Mouse (Mus musculus) hindbrain, embryonic 15.5 days (tissue): ENCODE data around the gene Rxra. TPM values are rescaled to one million over a fixed set of nuclear protein-coding genes. Genes with fewer than 3 reads are reported as not detected.
A peak's percentile ranks its signal among the peaks of the same experiment; 100 is the strongest.

Experiments used
- ATAC-seq: fragments of 200-750 bp; cut with Nextera tagmentation; 2 replicates; pipeline ENCODE4 v1.8.0; 2017; ENCODE audit warnings: low read depth, moderate number of reproducible peaks, moderate TSS enrichment; ENCODE audit not compliant: low FRiP score
- H3K27ac ChIP-seq: fragments of 300-500 bp; sonication (generic); replicated peaks from 2 replicates; pipeline ENCODE4 v1.5.1; 2015; ENCODE audit warnings: mild to moderate bottlenecking, inconsistent platforms
- H3K27me3 ChIP-seq: fragments of 300-500 bp; sonication (generic); 2 replicates; pipeline ENCODE4 v1.6.1; 2015; ENCODE audit warnings: control low read depth, inconsistent platforms
- H3K36me3 ChIP-seq: fragments of 300-500 bp; sonication (generic); 2 replicates; pipeline ENCODE4 v1.6.1; 2015; ENCODE audit warnings: control low read depth, inconsistent platforms
- H3K4me1 ChIP-seq: fragments of 300-500 bp; sonication (generic); replicated peaks from 2 replicates; pipeline ENCODE4 v1.6.1; 2015; ENCODE audit warnings: control low read depth, inconsistent platforms
- H3K4me2 ChIP-seq: fragments of 300-500 bp; sonication (generic); 2 replicates; pipeline ENCODE4 v1.6.1; 2015; ENCODE audit warnings: moderate library complexity, mild to moderate bottlenecking, inconsistent platforms
- H3K4me3 ChIP-seq: fragments of 300-500 bp; sonication (generic); 2 replicates; pipeline ENCODE4 v1.5.1; 2015; ENCODE audit warnings: mild to moderate bottlenecking, inconsistent platforms
- H3K9ac ChIP-seq: fragments of 300-500 bp; sonication (generic); 2 replicates; pipeline ENCODE4 v1.6.1; 2015; ENCODE audit warnings: inconsistent platforms
- H3K9me3 ChIP-seq: fragments of 300-500 bp; sonication (generic); 2 replicates; pipeline ENCODE4 v1.6.1; 2016; ENCODE audit warnings: control low read depth, inconsistent platforms
- WGBS: fragments of 180-500 bp; shearing (Covaris S2); methylation state at CpG from one replicate; pipeline ENCODE4 v1.1.7; 2015; 5-methylcytosine and 5-hydroxymethylcytosine counted together
- polyA plus RNA-seq: library from polyadenylated mRNA; unstranded; fragments of >200 nt; fragmentation: Nextera tagmentation; extraction: Ambion mirVana; gene quantifications from 2 replicates; pipeline ENCODE4 v1.2.1, GENCODE M21; 2015

Gene Rxra
- polyA plus RNA-seq, 1 experiment from 2014 or later: 4.9 TPM

DNA sequence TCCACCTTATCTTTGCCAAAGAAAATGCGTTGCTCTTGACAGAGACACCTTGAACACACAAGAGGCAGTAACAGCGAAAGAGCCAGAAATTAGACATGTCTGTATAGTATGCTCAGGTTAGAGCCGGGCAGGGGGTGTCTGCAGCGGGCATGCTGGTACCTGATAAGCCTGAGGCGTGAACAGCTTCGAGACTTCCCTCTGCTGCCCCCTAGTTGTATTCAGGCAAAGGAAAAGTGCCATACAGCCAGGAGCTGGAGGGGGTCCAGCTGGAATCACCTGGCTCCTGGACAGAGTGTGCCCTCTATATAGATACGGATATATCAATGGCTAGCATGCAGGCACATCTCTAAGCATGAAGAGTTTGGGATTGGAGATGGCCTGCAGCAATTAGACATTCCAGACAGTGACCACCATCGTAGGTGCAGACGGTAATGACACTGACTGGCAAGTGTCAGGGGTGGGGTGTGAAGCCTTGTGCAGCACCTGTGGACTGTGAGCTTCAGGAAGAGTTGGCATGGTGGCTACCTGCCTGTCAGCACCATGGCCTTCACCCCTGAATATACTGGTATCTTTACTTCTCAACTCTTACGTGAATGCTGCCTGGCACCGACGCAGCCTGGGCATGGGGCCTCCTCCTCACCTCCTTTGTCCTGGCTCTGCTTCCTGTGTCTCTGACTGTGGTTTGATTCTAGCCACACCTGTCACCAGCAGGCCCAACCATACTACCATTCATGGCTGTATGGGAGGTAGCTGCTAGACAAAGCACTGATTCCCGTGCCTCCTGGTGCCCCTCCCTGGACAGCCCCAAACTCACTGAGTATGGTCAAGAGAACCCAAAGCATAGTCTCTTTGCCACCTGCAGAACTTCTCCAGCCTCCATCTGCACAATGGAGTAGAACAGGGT, 54.0 kb downstream of the Rxra start:
- no peak overlapping the region for H3K9ac ChIP-seq
- H3K27me3 ChIP-seq: no peaks in the 10 kb centered on the region
- no peak overlapping the region for H3K4me3 ChIP-seq
- H3K4me2 ChIP-seq: no peak overlapping the region
- no peaks in the 10 kb centered on the region for H3K36me3 ChIP-seq
- H3K4me1 ChIP-seq: peaks cover 32% of the 10 kb centered on the region
- H3K9me3 ChIP-seq: no peaks in the 10 kb centered on the region
- WGBS: 74% methylated on average over 13 of the region's 13 CpGs
- H3K27ac ChIP-seq: no peak overlapping the region
- ATAC-seq: no peak

DNA sequence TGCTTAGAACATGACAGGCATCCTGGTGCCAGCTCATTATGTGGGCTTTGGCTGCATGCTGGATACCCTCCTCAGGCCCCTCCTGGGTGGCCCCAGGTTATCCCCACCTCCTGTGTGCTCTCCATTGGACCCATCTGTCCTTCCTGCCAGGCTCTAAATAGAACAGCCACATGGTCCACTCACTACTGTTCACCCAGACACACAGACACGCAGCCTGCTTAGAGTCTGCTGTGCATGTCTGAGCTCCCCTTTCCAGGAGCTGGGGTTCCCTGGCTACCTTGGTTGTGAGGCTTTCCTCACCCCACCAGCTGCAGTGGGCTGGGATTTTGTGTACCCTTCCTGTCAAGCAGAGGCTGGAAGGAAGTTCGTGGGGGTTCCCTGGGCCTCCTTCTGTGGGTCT, 56.8 kb downstream of the Rxra start:
- no peak overlapping the region for H3K4me2 ChIP-seq
- 76% methylated on average over 2 of the region's 2 CpGs for WGBS
- peaks cover 33% of the 10 kb centered on the region for H3K4me1 ChIP-seq
- H3K36me3 ChIP-seq: no peaks in the 10 kb centered on the region
- H3K9me3 ChIP-seq: no peaks in the 10 kb centered on the region
- no peak overlapping the region for H3K27ac ChIP-seq
- H3K4me3 ChIP-seq: no peak overlapping the region
- no peak overlapping the region; the same call in 1 of the 2 replicates for H3K9ac ChIP-seq
- H3K27me3 ChIP-seq: no peaks in the 10 kb centered on the region
- ATAC-seq: no peak

DNA sequence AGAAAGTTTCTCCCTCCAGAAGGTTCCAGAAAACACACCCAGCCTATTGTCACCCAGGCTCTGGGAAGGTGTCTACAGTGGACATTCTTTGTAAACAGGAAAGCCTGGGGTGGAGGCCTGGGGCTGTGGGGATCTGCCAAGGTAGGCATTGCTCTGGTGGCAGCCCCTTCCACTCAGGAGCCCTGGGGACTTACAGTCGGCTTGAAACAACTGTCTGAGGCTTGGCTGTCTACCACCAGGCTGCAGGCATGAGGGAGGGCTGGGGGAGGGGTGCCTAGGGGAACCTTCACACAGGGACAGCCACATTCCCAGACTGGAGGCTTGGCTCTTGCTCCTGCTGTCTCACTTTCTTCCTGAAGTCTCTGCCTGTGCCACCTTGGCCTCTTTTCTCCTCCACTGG, 58.1 kb downstream of the Rxra start:
- Histone ChIP-seq H3K4me1 (peaks cover 40% of the 10 kb centered on the region), H3K4me2 (no peak overlapping the region), H3K9me3 (no peaks in the 10 kb centered on the region), H3K27ac (no peak overlapping the region), H3K4me3 (no peak overlapping the region), H3K36me3 (no peaks in the 10 kb centered on the region), H3K9ac (no peak overlapping the region), H3K27me3 (no peaks in the 10 kb centered on the region)
- WGBS: 10% methylated on average over 1 of the region's 1 CpGs
- ATAC-seq: peak; percentile 19; the same call in 1 of the 2 replicates

DNA sequence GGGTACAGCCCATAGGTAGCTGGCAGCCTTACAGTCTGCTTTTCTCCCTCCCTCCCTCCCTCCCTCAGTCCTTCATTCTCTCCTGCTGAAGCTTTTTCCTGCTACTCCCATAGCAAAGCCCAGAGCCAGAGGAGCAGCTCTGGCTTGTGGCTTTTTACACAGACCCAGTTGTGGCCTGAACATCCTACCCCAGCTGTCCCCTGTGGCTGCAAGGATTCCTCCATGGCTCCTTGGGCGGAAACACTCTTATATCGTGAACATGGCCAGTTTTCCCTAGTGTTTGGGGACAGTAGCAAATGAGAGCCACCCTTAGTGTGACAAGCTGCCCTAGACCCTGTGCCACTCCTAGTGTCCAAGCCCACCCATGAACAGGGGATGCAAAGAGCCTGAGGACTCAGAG, 58.6 kb downstream of the Rxra start:
- peaks cover 45% of the 10 kb centered on the region for H3K4me1 ChIP-seq
- H3K4me3 ChIP-seq: no peak overlapping the region
- H3K36me3 ChIP-seq: no peaks in the 10 kb centered on the region
- 82% methylated on average over 2 of the region's 2 CpGs for WGBS
- no peak overlapping the region for H3K27ac ChIP-seq
- no peaks in the 10 kb centered on the region for H3K27me3 ChIP-seq
- no peak for ATAC-seq
- no peaks in the 10 kb centered on the region for H3K9me3 ChIP-seq
- no peak overlapping the region for H3K4me2 ChIP-seq
- H3K9ac ChIP-seq: no peak overlapping the region

DNA sequence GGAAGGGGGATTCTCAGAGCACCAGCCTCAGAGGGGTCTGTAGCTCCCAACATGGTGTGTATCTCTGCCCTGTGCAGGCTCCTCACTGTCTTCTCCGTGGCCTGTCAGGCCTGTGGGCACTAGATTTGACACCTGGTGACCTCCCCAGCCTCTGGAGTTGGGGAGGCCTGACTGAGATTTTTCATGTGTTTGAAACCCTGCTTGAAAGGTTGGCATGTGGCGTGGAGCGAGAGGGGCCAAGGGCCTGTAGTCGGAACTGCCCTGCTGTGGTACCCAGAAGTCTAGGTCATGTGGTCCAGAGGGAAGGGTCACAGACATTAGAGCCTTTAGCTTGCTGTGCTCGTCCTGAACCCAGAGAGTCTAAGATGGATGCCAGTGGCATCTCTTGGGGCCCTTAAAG, 60.6 kb downstream of the Rxra start:
- no peaks in the 10 kb centered on the region for H3K27me3 ChIP-seq
- 90% methylated on average over 5 of the region's 5 CpGs for WGBS
- H3K9ac ChIP-seq: no peak overlapping the region
- H3K4me3 ChIP-seq: no peak overlapping the region
- no peaks in the 10 kb centered on the region for H3K36me3 ChIP-seq
- H3K4me1 ChIP-seq: peaks cover 58% of the 10 kb centered on the region
- H3K27ac ChIP-seq: no peak overlapping the region
- H3K4me2 ChIP-seq: no peak overlapping the region
- no peak for ATAC-seq
- H3K9me3 ChIP-seq: no peaks in the 10 kb centered on the region

DNA sequence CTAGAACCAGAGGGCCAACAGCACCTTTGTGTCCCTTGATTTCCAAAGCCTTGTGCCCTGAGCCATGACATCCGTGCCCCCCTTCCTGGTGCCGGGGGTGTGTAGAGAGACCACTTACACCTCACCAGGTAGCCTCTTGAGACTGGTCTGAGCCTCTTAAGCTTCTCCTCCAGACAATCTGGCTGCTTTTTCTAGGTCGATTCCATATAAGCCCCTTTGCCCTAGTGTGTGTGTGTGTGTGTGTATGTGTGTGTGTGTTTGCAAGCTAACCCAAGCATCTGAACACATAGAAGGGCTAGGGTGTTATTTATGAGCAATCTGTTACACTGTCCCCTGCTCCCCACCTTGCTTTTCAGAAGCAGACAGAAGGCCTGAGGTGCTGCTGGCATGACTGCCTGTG, 62.2 kb downstream of the Rxra start:
- Histone ChIP-seq H3K9me3 (no peaks in the 10 kb centered on the region), H3K4me2 (no peak overlapping the region), H3K36me3 (no peaks in the 10 kb centered on the region), H3K27ac (no peak overlapping the region), H3K4me3 (no peak overlapping the region), H3K27me3 (no peaks in the 10 kb centered on the region), H3K9ac (no peak overlapping the region), H3K4me1 (peaks cover 42% of the 10 kb centered on the region)
- ATAC-seq: no peak
- WGBS: 92% methylated on average over 3 of the region's 3 CpGs

DNA sequence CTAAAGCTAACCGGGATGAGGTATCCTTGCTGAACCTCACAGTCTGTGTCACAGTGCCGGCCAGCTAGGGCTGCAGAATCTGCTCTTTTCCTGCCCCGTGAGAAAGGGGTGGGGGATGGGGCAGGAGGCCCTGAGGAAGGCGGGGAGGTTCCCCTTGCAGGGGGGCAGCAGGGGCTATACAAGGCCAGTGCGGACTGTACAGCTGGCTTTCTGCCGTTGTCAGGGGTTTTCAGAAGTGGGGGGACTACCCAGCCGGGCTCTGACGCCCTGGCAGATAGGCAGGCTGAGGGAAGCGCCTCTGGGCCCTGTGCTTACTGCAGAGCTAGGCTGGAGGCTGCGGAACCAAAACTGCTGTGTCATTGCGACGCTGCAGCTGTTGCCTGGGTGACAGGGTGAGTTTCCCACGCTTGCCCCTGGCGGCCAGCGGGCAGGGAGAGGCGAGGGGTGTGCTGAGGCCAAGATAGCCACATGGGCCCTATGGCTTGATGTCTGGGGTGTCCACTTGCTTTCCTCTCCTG, 63.9 kb downstream of the Rxra start:
- Histone ChIP-seq H3K36me3 (no peaks in the 10 kb centered on the region), H3K9me3 (no peaks in the 10 kb centered on the region), H3K4me1 (peaks cover 39% of the 10 kb centered on the region), H3K4me3 (no peak overlapping the region), H3K27me3 (no peaks in the 10 kb centered on the region), H3K27ac (peak overlapping the region; percentile 40), H3K9ac (peak overlapping the region; percentile 25), H3K4me2 (peak overlapping the region; percentile 30)
- ATAC-seq: peak; percentile 85
- WGBS: 2% methylated on average over 16 of the region's 16 CpGs

DNA sequence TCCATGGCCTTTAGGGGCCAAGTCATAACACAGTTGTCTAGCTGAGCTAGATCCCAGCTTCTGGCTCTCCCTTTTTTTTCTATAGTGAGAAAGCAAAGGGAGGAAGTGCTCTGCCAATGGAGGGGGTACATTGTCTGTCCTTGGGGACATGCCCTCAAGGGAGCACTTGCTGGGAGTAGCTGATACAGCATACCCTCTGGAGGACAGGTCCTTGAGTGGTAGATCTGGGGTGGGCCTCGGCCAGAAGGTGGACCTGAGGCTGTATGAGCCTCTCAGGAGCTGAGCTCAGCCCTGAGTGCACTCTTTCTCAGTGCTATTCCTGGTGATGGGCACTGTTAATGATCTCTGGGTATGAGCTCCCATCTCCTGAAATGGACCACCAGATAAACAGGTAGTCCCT, 66.9 kb downstream of the Rxra start:
- Histone ChIP-seq H3K4me2 (no peak overlapping the region), H3K9ac (no peak overlapping the region), H3K9me3 (no peaks in the 10 kb centered on the region), H3K36me3 (no peaks in the 10 kb centered on the region), H3K4me1 (peaks cover 55% of the 10 kb centered on the region), H3K4me3 (no peak overlapping the region), H3K27ac (no peak overlapping the region), H3K27me3 (no peaks in the 10 kb centered on the region)
- ATAC-seq: no peak
- 97% methylated on average over 1 of the region's 1 CpGs for WGBS

DNA sequence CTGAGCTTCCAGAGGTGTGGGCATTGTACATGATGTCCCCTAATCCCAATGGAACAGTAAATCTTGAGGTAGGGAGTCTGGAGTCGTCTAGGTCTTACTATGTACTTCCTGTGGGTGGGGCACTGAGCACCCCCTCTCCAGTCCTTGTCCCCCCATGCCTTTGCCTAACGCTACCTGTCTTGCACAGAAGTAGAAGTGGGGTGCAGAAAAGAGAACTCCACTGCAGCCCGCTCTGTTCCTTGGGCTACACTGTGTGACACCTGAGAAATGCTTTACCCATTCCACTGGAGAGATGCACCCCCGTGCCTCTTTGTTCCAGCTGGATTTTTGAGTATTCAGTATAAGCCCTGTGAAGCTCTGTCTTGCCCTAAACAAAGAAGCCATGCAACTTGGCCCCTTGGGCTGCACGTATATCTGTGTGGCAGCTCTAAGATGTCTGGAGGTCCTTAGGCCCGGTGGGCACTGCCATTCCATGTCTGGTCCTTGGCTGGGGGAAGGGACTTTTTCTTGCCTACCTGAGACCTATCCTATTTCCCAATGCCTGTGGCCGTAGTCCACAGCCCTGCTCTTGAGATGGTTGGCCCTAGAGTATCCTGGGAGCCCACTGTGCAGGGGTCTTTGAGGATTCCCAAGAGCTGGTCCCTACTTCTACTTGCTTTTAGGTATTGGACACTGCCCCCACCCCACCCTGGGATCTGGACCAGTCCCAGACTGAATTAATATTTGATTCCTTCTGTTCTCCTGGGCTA, 67.8 kb downstream of the Rxra start:
- H3K4me1 ChIP-seq: peaks cover 51% of the 10 kb centered on the region
- 93% methylated on average over 7 of the region's 7 CpGs for WGBS
- H3K9me3 ChIP-seq: no peaks in the 10 kb centered on the region
- no peak overlapping the region for H3K27ac ChIP-seq
- H3K9ac ChIP-seq: no peak overlapping the region
- ATAC-seq: no peak
- H3K4me2 ChIP-seq: no peak overlapping the region
- no peaks in the 10 kb centered on the region for H3K27me3 ChIP-seq
- no peak overlapping the region for H3K4me3 ChIP-seq
- no peaks in the 10 kb centered on the region for H3K36me3 ChIP-seq

DNA sequence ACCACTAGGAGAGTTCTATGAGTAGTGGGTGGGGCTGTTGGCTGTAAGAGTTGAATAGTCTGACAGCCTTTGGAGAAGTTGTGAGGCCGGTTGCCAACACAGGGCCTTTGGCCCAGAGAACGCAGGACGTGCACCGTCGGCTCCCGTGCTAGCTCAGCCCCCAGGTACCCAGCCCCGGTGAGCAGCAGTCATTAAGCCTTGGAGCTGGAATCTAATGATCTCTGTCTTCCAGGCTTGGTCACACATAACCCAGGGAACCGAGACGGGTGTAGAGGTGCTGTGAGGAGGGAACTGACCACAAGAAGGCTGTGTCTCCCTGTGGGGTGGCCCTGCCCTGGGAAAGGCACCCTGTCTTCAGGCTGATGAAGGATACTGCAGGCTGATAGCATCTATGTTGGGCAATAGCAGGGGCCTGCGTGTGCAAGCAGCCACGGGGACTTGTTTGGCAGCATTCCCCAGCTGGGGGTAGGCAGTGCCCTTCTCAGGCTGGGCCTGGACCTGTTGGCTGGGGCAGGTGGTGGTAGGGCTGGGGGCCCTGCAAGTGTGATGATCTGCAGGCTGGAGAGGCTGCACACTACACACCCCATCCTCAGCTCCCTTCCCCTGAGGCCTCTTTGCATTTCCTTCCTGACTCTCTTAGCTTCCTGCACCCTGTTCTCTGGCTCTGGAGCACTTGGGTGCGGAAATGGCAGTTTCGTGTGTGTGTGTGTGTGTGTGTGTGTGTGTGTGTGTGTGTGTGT, 68.5 kb downstream of the Rxra start:
- Histone ChIP-seq H3K27ac (no peak overlapping the region), H3K9me3 (no peaks in the 10 kb centered on the region), H3K27me3 (no peaks in the 10 kb centered on the region), H3K36me3 (no peaks in the 10 kb centered on the region), H3K4me3 (no peak overlapping the region), H3K4me1 (peaks cover 44% of the 10 kb centered on the region), H3K9ac (no peak overlapping the region), H3K4me2 (no peak overlapping the region)
- 58% methylated on average over 13 of the region's 13 CpGs for WGBS
- no peak for ATAC-seq

DNA sequence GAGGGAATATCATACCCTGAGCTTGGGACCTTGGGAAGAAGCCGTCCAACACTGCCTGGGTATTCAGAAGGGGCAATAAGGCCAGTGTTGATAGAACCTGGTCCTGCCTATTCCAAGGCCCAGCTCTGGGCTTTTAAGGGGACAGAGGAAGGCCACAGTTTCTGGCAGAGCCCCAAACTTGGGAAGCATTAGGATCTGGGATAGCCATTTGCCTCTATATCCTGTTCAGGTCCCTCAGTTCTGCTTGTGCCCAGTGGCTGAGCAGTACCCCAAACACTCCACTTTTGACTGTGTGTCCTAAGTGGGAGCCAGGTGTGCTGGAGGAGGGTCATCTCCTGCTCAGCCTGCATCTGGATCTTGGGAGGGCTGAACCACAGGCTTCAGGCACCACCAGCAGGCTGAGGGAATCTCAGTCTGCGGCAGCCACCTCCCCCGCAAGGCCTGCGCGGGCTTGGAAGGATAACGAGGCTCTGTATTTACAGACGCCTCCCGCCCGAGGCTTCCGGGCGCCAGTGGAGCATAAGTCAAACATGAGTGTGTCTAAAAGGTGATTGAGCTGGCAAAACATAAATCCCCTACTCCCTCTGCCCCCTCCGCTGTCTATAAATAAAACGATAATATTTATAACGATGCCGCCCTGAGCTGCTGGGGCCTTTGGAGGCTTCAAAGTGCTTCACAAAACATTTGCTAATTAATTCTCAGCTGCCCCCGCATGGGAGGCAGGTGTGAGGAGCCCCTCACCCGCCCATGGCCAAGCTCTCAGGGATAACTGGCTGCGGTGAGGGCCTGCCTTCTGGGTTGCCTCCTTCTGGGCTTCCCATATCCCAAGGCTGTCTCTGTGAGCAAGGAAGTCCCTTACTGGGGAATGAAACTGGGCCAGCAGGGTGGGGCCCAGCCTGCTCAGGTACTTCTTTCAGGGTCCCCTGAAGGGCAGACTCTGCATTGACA, 69.7 kb downstream of the Rxra start:
- H3K36me3 ChIP-seq: no peaks in the 10 kb centered on the region
- no peaks in the 10 kb centered on the region for H3K27me3 ChIP-seq
- H3K9me3 ChIP-seq: no peaks in the 10 kb centered on the region
- peak; percentile 13; the same call in 1 of the 2 replicates for ATAC-seq
- no peak overlapping the region for H3K4me3 ChIP-seq
- H3K9ac ChIP-seq: peak overlapping the region; percentile 12; the same call in 1 of the 2 replicates
- peaks cover 34% of the 10 kb centered on the region for H3K4me1 ChIP-seq
- peak overlapping the region; percentile 30; the same call in 1 of the 2 replicates for H3K27ac ChIP-seq
- no peak overlapping the region for H3K4me2 ChIP-seq
- 12% methylated on average over 18 of the region's 18 CpGs for WGBS
